Mouse (Mus musculus): ENCODE data around the gene Adamts14.

The Adamts14 gene

DNA sequence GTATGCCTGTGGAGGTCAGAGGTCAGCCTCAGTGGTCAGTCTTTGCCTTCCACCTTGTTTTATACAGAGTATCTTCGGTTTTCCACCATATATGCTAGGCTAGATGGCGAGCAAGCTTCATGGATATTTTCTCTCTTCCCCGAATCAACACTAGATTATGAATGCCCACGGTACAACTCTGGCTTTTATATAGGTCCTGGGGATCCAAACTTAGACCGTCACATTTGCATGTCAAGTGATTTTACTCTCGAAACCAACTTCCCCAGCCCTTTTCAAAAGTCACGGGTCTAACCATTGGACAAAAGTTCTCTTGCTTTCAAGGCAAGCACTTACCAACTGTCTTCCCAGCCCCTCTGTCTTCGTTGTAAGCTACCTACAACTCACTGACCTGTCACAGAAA is 94.6 kb downstream of the Adamts14 start:
- no peak for DNase-seq (ENCODE audit: low read depth)

DNA sequence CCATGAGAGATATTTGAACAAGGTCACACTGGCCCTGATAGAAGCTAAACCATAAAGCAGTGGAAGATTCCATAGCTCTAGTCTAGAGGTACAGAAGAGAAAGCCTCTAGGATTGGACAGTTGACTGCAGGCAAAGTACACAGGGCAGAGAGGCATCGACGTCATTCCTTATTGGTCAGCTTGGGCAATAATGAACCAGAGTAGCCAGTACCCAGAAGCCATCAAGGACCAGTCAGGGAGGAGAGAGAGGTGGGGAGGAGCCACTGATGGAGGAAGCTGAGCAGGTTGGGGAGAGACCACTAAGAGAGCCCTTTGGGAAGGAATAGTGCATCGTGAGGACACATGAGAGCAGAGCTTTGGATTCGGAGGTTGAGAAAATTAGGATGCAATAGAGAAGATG is 95.5 kb downstream of the Adamts14 start:
- no peak for DNase-seq (ENCODE audit: low read depth)

DNA sequence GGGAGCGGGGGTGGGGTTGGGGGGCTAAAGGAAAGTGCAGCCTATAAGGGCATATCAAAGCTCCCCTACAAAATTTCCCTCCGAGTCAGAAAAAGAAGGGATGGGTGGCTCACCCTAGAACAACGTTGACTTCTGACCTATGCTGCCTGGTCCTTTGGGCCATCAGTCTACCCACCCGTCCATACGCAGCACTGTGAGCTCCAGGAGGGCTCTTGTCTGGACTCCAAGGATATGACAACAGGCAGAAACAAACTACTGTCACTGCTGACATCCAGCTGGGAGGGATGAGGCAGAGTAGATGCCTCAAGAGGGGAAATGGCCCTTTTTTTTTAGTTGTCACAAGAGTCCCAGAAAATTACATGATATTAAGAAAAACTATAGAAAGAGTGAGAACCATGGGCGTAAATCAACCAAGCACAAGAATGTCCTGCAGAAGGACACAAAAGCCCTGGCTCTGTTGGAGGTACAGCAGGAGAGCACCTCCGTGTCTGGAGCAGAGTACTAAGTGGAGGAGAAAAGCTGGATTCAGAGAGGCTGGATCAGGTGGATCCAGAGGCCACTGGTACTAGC is 96.9 kb downstream of the Adamts14 start:
- no peak for DNase-seq (ENCODE audit: low read depth)

DNA sequence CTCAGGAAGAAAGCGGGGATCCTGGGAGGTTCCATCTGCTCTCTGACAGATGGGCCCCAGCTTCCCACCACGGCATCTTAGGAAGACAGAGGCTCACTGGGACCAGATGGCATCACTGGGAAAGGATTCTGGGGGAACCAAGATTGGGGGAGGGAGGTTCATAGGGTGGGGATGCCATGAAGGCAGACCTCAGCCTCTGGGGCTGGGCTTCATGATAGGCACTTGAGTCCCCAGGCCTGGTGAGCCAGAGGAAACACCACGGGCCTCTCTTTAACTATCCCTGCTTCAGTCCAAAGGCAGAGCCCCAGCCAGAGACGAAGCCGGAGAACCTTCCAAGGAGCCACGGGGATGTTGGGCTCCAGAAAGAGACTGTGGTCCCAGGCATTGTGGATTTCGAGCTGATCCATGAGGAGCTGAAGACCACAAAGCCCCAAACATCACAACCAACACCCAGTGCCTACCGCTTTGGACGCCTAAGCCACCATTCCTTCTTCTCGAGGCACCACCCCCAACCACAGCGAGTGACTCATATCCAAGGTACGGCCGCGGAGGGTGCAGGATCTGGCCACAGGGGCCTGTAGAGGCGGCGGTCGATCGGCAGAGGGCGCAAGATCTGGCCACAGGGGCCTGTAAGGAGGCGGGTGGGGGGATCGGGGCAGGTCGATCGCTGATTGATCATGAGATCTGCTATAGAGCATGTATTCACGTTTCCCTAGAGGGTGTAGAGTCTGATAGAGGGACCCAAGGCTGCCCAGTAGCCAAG is 97.6 kb downstream of the Adamts14 start:
- peak; percentile 56 for DNase-seq (ENCODE audit: low read depth)

DNA sequence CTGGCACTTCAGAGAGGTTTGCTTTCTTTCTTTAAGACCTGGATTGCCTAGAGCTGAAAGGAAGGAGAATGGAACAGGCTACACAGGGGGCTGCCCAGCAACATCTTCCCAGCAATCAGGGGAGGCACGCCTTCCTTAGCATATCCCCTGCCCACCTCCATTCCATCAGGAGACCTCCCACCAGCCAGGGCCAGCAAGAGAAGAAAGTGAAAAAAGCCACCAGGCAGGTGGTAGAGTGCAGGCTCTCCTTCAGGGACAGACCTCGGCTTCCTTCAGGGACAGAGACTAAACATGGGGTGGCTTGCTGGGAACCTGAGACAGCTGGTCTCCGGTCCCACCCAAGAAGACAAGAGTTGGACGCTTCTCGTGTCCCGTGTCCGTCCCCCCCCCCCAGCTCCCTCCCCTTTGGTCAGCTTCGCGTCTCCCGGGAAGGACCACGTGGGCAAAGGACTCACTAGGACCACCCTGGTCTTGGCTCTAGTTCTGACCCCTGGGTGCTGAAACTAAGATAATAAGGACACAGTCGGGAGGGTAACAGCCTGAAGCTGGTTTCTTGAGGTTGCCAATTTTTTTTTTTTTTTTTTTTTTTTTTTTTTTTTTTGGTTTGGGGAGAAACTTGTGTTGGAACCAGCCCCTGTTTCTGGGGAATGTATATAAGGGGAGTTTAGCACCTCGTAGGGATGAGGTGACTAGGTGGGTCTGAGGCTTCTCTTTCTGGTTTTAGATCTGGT is 98.4 kb downstream of the Adamts14 start:
- DNase-seq (ENCODE audit: low read depth) = no peak

DNA sequence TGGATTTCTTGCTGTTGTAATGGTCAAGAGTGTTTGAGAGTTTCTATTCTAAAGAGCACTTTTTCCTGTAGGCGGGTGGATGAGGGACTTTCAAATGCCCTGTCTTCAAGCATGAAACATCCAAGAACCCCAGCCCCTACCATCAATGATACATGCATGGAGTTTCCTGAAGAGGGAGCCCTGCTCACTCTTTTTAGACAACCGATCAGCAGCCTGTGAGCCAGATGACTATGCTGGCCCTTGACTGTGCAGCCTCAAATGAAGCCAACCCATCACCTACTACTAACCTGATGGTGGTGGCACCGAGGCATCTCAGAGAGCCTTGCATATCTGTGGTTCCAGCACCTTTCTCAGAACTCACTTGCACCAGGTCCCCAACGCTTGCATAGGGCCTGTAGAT is 100.7 kb downstream of the Adamts14 start:
- DNase-seq (ENCODE audit: low read depth) = no peak

DNA sequence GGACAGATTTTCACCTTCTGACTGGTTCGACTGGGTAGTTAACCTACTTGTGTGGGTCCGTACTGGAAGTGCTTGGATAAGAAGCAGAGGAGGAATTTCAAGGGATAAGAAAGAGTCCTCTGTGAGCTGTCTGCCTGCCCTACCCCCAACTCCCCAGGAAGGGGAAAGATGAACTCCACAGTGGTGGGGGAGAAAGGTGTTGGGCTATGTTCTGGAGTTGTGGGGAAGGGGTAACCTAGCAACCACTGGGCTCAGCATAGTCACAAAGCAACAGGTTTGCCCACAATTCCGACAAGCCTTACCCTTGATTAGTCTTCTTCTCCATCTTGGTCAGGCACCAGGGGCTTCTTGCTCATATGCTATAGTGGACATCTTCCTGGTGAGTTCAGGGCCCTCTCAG is 101.6 kb downstream of the Adamts14 start, which contains the start of gene Tbata:
Gene Tbata (plus strand): TSS at position 301 of the 400 bp plus-strand sequence.
- no peak for DNase-seq (ENCODE audit: low read depth)

DNA sequence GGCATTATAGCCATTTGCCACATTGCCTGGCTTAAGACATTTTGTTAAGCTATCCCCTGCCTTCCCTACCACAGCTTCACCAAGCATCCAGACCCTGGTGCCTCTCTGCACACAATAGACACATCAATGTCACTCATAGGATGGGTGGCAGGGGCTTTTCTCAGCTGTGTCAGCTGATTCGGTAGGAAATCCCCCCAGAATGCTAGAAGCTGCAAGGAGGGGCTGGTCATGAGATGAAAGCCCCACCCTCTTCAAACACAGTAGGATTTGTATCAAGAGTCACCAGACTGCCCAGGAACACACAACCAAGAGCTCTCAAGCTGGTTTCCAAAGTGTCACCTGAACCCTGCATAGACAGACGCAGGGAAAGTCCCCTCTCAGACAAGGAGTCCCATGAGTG is 104.8 kb downstream of the Adamts14 start:
- DNase-seq (ENCODE audit: low read depth) = no peak

DNA sequence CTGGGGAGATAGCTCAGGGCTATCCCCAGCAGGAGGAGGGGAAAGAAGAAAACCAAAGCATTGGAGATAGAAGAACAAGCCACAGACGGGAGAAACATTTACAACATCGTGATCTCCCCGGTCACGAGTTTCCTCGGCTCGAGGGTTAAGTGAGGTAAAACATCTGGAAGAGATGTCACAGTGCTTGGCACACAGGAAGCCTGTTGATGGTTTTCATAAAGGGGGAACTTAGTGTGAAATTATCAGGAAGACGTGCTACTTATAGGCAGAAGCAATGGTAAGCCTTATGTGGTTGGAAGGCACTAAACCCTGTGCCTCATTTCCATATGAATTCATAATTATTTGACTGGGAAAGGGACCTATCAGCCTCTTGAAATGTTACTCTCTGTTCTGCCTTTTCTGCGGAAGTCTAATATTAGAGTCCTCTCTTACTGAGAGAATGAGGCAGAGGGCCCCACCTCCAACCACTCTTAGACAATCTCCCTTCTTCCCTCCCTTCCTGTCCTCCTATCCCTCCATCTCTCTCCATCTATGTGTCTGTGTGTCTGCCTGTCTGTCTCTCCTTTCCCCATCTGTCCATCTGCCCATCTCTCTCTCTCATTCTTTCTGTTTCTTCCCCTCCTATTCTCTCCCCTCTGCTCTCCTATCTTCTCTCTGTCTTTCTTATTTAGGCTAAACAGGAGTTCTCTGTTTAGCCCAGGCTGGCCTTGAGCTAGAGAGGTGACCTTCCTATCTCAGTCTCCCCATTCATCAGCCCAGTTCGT is 105.7 kb downstream of the Adamts14 start:
- no peak for DNase-seq (ENCODE audit: low read depth)

DNA sequence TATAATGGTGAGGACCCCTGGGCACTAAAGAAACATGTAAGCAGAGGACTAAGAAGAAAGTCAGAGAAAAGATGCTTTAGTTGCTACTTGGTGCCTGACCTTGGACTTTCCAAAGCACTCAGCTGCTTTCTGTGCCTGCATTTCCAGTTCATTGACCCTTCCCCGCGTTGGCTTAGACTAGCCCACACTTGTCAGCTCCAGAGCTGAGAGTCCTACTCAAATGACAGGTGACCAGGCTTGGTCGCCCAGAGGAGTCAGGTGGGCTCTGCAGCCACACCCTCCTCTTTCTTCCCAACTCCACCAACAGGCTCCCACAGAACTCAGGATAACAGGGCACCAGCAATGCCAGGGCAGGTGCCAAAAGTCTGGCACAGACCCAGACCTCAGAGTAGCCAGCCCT is 110.9 kb downstream of the Adamts14 start:
- DNase-seq (ENCODE audit: low read depth) = no peak

DNA sequence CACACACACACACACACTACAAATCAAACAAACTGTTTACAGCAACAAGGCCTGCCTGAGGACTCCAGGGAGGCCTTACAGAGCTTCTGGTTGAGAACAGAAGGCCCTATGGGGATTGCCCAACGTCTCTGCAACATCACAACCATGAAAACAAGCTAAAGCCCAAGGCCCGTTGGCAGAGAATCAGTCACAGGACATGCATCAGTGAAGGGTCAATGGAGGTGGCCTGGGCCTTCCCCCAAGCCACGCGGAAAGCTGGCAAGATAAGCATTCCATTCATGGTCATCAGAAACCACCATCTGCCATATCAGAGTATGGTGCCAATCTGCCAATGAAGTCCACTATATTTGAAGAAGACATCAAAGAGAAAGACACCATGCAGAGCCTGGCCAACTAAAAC is 112.6 kb downstream of the Adamts14 start:
- DNase-seq (ENCODE audit: low read depth) = no peak

DNA sequence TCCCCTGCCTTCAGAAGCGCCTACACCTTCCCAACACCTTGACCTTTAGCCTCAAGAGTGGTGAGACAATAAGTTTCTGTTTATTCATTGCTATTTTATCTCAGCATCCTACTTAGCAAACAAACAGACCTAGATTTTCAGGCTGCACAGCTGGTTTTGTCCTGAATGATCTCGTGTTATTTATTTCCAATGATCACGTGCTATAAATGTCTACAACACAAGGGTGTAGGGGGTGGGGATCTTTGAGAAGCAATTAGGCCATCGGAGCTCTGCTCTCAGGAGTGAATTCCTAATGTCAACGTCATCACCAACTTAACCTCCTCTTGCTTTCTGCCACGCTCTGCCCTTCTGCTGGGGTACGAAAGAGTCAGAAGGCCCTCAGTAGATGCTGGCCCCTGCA is 113.1 kb downstream of the Adamts14 start:
- no peak for DNase-seq (ENCODE audit: low read depth)

DNA sequence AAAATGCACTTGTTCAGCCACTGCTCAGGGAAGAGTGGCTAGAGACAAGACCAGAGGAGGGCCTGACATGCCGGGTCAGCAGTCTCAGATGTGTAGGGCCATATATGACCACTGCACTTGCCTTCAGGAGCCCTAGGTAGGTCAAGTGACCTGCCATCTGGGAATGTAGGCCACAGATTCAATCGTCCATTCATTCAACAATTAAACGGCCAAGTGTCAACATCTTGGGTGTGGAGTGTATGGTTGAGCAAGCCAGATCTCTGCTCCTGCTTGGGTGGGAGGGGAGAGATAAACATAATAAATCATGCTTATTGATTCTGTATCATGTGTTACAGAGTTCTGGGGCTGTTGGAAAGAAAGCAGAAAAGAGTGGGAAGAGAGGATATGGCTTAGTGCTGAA is 114.6 kb downstream of the Adamts14 start:
- no peak for DNase-seq (ENCODE audit: low read depth)

DNA sequence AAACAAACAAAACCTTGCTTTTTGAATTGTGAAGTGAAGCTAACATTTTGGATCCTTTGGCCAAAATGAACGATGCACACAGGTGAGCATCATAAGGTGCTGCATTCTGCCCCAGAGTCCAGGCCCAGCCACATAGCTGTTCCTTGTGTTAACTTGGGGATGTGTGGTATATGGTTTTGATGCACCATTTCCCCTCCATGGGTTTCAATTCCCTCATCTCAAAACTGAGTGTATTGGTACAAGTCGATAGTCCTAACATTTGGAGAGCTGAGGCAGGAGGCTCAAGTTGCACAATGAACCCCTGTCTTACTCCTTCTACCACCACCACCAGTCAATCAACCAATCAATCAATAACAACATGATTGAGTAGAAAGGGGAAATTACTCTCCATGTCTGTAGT is 116.8 kb downstream of the Adamts14 start:
- DNase-seq (ENCODE audit: low read depth) = no peak

DNA sequence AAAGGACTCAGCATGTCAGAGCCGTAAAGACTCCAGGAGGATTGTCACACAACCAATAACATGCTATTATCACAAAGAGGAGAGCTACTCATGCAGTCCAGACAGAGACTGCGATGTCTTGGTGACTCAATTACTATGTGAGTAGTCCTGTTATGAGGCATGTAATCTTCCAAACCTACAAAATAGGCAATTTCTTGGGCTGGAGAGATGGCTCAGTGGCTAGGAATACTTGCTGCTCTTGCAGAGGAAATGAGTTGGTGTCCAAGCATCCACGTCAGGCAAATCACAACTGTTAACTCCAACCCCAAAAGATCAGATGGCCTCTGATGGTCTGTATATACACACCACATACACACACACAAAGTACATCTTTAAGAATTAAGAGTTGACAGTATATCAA is 117.6 kb downstream of the Adamts14 start:
- DNase-seq (ENCODE audit: low read depth) = no peak

DNA sequence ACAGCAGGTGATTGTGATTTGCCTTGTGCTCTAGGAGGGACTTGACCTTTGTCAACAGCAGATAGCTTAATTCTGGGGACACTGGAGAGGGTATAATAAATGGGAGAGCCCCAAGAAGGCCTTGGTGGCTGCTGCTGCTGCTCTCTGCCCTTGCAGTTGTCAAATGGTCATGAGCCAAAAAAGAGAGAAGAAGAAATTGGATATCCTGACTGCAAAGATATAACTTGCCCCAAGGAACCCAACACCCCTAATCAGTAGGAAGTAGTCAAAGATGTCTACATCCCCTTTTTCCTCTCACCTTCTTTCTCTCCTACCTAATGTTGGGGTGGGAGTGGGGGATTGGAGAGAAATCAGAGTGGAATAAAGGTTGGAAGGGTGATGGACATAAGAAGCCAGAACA is 121.1 kb downstream of the Adamts14 start:
- DNase-seq (ENCODE audit: low read depth) = no peak

DNA sequence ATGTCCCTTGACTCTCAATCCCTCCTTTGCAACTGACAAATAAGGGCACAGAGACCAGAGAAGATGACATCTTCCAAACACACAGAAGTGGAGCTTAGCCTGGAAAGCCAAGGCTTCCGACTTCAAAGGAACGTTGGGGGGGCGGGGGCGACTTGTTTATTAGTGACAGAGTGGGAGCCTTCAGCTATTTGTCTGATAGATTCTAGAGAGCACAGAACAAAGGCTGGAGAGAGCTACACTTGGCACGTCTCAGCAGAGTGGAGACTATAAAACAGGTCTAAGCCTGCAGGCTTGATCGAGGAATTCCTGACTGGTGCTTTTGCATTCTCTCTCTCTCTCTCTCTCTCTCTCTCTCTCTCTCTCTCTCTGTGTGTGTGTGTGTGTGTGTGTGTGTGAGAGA is 122.6 kb downstream of the Adamts14 start:
- no peak for DNase-seq (ENCODE audit: low read depth)

DNA sequence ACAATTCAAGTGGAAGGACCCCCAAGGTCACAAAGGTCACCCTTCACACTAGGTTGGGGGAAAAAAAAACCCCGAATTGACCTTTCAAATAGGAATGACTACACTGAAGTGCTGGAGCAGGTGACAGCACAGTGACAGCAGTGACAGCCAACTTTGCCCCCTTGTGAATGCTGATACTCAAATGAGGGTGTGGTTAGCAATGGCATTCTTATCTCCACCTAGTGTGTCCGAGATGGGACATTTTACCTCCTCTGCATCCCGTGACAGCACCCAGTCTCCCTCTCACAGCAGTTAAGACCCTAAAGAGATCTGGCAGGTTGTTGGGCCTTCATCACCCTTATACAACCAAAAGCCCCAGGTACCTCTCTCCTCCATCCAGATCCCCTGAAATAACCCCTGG is 123.8 kb downstream of the Adamts14 start:
- no peak for DNase-seq (ENCODE audit: low read depth)

DNA sequence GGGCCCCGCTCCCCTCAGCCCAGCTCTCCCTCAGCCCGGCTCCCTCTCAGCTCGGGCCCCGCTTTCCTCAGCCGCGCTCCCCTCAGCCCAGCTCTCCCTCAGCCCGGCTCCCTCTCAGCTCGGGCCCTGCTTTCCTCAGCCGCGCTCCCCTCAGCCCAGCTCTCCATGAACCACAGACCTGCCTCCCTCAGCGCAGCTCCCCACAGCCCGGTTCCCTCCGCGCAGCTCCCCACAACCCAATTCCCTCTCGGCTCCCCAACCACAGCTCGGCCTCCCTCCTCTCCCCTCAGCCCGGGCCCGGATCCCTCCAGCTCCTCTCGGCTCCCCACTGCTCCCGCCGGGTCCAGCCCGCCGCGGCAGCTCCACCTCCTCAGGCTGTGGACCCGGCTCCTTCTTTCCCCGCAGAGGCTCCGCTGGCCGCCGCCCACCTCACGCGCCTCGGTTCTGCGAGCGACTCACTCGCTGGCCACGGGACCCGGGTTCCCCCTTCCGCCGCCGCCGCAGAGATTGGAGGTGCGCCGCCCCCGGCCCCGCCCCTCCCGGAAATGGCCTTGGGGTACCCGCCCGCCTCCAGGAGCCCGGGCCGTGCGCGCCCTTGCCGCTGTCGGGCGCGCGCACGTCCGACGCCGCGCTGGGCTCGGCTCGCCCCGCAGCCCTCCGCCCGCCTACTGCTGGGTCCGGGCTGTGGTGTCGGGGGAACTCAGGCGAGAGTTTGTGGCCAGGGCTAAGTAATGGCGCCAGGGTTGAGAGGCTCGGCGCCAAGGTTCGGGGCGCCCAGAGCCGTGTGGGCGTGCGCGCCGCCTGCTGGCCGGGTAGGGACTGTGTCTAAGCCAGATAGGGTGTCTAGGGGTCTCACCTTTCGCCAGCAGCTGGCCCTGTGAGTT is 125.8 kb downstream of the Adamts14 start, which contains the start of gene Sgpl1:
Gene Sgpl1 (minus strand): TSS at position 547 of the 884 bp plus-strand sequence.
- peak; percentile 84 for DNase-seq (ENCODE audit: low read depth)
